Mouse (Mus musculus) megakaryocyte progenitor cell, adult 5-6 weeks (primary cell): ENCODE measurements around the gene Fnbp1l. TPM values are rescaled to one million over a fixed set of nuclear protein-coding genes. Genes with fewer than 3 reads are reported as not detected.
A peak's percentile ranks its signal among the peaks of the same experiment; 100 is the strongest.

Experiments
- ATAC-seq: replicated peaks from 2 replicates; pipeline ENCODE4 v1.8.0; 2016; ENCODE audit warnings: mild to moderate bottlenecking, moderate TSS enrichment, inconsistent platforms; ENCODE audit not compliant: poor library complexity
- total RNA-seq, 2 experiments: library from RNA; stranded (forward) in 1 of 2; stranded (reverse) in 1 of 2; fragments of 157-497, 149-512 nt in 1 of 2; fragments of 200-1000 nt in 1 of 2; gene quantifications; 2 replicates each; pipeline versions ENCODE4 v1.2.3 to v1.2.4; 2015 to 2017

Fnbp1l gene
- total RNA-seq, 2 experiments from 2014 or later: 11.0 to 13.4 TPM

DNA sequence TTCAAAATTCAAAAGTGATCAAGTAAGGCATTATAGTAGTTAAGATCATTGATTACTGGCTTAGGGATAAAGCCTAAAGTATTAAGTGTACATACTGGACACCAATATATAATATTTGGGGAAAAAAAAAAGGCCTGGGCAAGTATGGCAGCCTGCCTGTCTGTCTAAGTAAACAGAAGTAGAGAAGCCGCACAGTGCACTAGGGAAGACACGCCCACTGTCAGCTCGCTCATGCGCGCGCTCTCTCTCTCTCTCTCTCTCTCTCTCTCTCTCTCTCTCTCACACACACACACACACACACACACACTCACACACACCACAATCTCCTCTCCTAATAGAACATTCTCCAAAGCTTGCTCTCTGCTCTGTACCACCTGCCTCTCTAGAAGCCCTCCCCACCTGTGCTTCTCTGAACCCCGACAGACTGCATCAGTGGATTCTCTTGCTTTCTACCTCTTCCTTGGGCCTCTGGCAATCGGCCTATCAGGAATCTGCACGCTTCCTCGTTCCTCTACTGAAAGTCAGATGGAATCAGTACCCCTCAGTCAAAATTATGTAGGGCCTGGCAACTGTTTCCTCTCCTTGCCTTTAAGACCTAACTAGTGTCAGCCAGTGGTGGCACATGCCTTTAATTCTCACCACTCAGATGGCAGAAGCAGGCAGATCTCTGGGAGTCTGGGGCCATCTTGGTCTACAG lies 13.3 kb downstream of the Fnbp1l start:
- ATAC-seq: peak; percentile 91

DNA sequence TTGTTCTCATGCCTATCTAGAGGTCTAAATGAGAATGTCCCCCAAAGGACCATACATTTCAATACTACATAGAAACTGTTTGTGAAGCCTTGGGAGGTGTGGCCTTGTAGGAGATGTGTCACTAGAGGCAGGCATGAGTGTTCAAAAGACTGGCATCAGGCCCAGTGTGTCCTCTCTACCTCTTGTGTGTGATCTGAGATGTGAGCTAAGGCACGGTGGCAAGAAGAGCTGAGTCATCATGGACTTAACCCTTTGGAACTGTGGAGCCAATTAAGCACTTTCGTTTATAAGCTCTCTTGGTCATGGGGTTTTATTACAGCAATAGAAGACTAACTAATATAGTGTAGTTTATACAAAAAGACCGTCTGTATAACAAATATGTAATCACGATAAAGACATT lies 16.3 kb downstream of the Fnbp1l start:
- ATAC-seq: no peak

- no peak for ATAC-seq
Observed at GRCm38 (mm10) chr3:122602370-122602769, 17.1 kb downstream of the Fnbp1l start.

- ATAC-seq: no peak
Observed at GRCm38 (mm10) chr3:122599291-122599690, 20.2 kb downstream of the Fnbp1l start.

DNA sequence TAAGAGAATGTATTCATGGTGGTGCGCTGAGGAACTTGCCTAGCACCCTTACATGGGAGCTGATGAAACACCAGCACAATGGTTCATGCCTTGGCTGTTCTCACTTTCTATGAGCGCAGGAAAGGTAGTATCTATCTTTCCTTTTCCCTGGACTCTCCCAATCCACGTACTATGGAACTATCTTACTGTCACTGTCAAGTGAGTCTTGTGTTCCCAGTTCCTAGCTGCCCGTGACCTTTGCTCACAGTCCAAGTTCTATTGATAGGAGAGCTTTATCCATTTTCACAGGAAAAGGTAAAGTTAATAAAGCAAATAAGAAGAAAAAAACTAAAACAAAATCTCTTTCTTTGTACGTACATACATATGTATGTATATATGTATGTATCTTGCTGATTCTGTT lies 28.7 kb downstream of the Fnbp1l start:
- ATAC-seq: no peak

DNA sequence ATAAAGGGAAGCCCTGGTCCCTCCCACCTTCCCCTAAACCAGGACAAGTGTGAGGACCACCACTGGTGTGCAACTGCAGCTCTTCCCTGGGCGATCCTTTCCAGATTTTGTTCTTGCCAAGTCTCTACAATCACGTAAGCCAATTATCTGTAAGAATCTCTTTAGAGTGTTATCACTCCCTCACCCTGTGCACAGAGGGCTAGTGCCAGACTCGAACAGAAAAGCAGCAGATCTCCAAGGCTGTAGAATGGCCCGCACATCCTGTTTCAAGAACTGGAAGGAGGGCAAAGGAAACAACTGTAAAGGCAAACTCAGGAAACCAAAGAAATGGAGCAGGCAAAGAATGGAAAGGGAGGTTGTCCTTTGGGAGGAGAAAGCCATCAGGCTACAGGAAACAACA lies 29.2 kb downstream of the Fnbp1l start:
- 0 out of 2 replicates have a peak, but pooled peaks have one; percentile 29 for ATAC-seq

- ATAC-seq: peak; percentile 60
Observed at GRCm38 (mm10) chr3:122586918-122587641, 32.4 kb downstream of the Fnbp1l start.

DNA sequence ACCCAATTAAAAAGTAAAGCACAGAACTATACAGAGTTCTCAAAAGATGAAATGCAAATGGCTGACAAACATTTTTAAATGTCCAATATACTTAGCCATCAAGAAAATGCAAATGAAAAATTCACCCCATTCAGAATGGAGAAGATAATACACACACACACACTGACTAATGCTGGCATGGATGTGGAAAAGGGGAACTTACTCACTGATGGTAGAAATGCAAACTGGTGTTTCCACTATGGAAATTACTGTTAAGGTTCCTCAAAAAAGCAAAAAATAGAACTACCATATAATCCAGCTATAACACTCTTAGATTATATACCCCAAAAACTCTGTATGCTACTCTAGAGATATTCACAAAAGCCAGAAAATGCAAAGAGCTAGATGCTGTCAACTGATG lies 42.2 kb downstream of the Fnbp1l start:
- ATAC-seq: peak; percentile 93

- no peak for ATAC-seq
Observed at GRCm38 (mm10) chr3:122574921-122575320, 44.6 kb downstream of the Fnbp1l start.

DNA sequence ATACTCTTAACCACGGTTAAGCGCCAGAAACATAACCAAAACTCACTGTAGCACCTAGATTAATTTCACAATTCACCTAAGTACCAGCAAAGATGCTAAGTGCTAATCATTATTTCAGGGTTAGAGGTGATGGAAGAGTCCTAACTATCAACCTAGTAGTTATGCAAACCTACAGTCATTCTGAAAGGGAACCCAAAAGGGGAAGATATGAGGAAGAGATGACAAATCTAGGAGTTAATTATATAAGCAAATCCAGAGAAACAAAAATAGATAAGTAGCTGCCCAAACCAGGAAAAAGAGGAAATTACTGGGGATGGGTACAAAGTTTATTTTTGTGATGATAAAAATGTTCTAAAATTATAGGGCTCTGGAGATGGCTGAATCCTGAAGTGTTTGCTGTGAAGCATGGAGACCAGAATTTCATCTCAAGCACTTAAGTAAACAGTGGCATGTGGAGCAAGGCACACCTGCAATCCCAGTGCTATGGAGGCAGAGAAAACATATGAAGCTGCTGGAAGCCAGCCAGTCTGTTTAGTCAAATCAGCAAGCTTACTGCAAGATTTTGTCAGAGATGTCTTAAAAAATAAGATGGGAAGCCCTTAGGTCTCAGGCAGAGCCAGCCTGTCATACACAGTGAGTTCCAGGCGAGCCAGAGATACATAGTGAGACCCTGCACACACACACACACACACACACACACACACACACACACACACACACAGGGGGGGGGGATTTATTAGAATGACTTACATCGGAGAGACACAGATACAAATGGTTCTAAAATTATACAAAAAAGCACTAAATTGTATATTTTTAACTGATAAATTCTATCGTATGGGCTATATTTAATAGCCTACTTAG lies 45.9 kb downstream of the Fnbp1l start:
- peak; percentile 59 for ATAC-seq

GRCm38 (mm10) chr3:122566549-122566948 lies 53.0 kb downstream of the Fnbp1l start:
- ATAC-seq: peak; percentile 98

- peak; percentile 27; the same call in 1 of the 2 replicates for ATAC-seq
Observed at GRCm38 (mm10) chr3:122566112-122566511, 53.4 kb downstream of the Fnbp1l start.

GRCm38 (mm10) chr3:122565285-122565684 lies 54.2 kb downstream of the Fnbp1l start:
- ATAC-seq: no peak

DNA sequence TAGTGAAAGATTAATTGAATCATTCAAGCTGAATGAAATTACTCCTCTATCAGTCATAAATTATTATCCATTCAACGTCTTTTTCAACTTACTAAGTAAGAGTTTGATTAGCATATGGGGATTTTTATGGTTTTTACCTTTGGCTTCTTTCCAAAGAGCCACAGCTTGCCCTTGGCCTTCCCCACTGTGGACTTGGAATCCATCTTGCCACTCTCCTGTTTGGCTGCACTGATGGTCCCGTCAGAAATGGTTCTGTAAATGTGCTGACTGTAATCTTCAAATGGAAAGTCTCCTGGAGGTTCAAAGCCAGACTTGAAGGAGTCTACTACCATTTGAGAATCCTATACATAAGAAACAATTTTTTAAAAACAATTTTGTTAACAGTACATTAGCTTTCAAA lies 61.7 kb downstream of the Fnbp1l start:
- no peak for ATAC-seq

DNA sequence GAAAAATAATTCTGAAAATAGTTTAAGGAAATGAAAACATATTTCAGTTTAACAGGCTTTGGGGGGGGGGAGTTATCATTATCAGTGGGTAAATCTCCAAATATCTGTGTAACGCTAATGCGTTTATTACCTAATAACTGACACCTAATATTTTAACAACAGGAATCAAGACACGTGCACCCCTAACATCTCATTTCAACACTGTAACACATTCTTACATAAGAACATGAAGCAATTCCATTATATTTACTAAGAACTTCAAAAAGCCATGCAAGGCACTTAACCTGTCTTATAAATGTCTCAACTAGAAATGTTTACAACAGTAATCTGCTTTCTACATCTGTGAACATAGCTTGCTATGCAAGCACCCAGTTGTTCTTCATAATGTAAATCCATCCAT lies 68.3 kb downstream of the Fnbp1l start:
- ATAC-seq: peak; percentile 74

DNA sequence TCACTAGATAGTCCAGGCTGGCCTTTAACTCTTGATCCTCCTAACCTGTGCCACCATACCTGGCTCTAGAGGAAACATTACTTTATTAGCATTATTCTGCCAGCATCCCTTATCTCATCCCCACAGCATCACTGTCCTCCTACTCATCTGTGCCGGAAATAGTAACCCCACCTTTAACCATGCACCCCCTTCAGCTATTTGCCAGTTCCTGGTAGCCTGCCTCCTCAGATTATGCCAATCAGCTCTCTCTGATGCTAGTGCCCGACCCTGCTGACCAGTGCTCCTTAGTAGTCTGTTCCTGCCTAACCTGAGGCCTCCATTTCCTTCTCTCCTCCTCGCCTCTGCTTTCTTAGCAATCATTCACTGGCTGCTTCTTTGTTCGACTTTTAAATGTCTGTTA lies 72.0 kb downstream of the Fnbp1l start:
- peak; percentile 75 for ATAC-seq

GRCm38 (mm10) chr3:122545346-122545745 lies 74.2 kb downstream of the Fnbp1l start:
- no peak for ATAC-seq

DNA sequence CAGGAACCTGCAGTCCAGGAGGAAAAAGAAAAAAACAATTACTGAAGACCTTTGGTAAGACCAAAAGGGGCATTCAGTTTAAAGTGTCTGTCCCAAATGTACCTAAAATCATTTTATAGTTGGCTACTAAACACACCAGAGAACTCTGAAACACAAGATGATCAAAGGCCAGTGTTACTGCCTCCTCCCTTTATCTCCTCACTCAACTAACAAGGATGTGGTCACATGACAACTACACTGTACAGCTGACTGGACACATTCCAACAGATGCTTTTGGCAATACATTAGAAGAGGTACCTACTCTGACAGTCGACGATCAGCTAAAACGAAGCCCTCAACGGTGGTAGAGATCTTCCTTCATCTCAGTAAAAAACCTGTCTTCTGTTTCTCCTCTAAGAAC lies 78.6 kb downstream of the Fnbp1l start:
- no peak for ATAC-seq

- ATAC-seq: peak; percentile 70
Observed at GRCm38 (mm10) chr3:122539961-122540690, 79.4 kb downstream of the Fnbp1l start.

GRCm38 (mm10) chr3:122538851-122539250 lies 80.7 kb downstream of the Fnbp1l start:
- ATAC-seq: no peak
